Comparison of ENCODE assay signal across 22 mouse cellular contexts in the genomic region with DNA sequence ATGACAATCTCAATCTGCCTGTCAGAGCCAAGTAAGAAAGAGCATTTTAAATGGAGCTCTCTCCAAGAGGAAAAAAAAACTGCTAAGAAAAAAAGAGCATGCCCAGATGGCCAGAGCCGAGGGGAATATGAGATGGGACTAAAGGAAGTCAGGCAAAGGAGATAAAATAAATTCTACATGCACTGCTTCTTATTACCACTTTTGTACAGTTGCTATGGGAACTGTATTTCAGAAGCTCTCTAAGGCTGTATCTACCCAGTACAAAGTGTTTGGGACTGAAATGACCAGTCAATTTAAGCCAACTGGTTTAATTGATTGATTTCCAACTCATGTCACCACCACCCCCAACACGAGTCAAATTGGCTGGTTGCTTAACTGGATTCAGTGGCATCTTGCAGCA. TPM values are rescaled to one million over a fixed set of nuclear protein-coding genes. Genes with fewer than 3 reads are reported as not detected.
DNase-seq lines count a peak whose midpoint lies in the region; ATAC-seq and TF ChIP-seq lines count a peak whose summit lies in the region.
"Had no signal": no experiment of that assay in that cellular context is flagged by ENCODE, and none has a peak within 500 bp of the region (broad histone marks: within the 10 kb centered on the region; RNA-seq: fewer than 3 reads in every experiment).

No protein-coding gene starts in this region.

- no peak overlapping the region for H3K4me2 ChIP-seq in forebrain, postnatal 0 days (ENCODE audit: low read depth)
- H3K4me2 ChIP-seq in forebrain, embryonic 11.5 days (ENCODE audit: low read depth, low read length, severe bottlenecking): no peak overlapping the region
- H3K4me2 ChIP-seq: embryonic facial prominence, embryonic 12.5 days; forebrain, embryonic 13.5 days; heart, embryonic 12.5 days; intestine, embryonic 15.5 days had no signal

- WGBS in forebrain, postnatal 0 days: 32% methylated on average over 2 of the region's 2 CpGs
- WGBS in forebrain, embryonic 11.5 days: 81% methylated on average over 2 of the region's 2 CpGs

- DNase-seq in forebrain, postnatal 0 days: peak; percentile 52
- DNase-seq in forebrain, embryonic 11.5 days (ENCODE audit: low spot score): no peak
- DNase-seq in layer of hippocampus, adult 9-11 months: peak; percentile 5
- DNase-seq in layer of hippocampus, postnatal 36 days: no peak
- peak; percentile 38 to 46 for DNase-seq in right cerebral cortex, postnatal 10 days (ENCODE audit: low spot score in 2 of 2)
- no peak for DNase-seq in right cerebral cortex, postnatal 25 days
- no peak for DNase-seq in gastrocnemius, adult 8-10 months (ENCODE audit: low spot score in 2 of 2)
- DNase-seq: adrenal gland, adult 8-10 months; adrenal gland, postnatal 36 days; cerebellum, adult 18-20 months; cerebellum, postnatal 14 days; gastrocnemius, postnatal 25 days; kidney, adult 18-20 months had no signal

- H3K9me3 ChIP-seq in forebrain, postnatal 0 days (ENCODE audit: low read length): no peaks in the 10 kb centered on the region
- no peaks in the 10 kb centered on the region for H3K9me3 ChIP-seq in forebrain, embryonic 11.5 days (ENCODE audit: control insufficient read depth, low read length)
- H3K9me3 ChIP-seq: embryonic facial prominence, embryonic 12.5 days; forebrain, embryonic 13.5 days; heart, embryonic 12.5 days; intestine, embryonic 15.5 days had no signal

- H3K9ac ChIP-seq in forebrain, postnatal 0 days: no peak overlapping the region
- no peak overlapping the region for H3K9ac ChIP-seq in forebrain, embryonic 11.5 days (ENCODE audit: low read length)
- H3K9ac ChIP-seq: embryonic facial prominence, embryonic 12.5 days; forebrain, embryonic 13.5 days; heart, embryonic 12.5 days; intestine, embryonic 15.5 days had no signal

- no peaks in the 10 kb centered on the region for H3K27me3 ChIP-seq in forebrain, postnatal 0 days (ENCODE audit: insufficient read depth, low read length)
- H3K27me3 ChIP-seq in forebrain, embryonic 11.5 days (ENCODE audit: control insufficient read depth, insufficient read depth, low read length): no peaks in the 10 kb centered on the region
- H3K27me3 ChIP-seq: CH12.LX; embryonic facial prominence, embryonic 12.5 days; forebrain, embryonic 13.5 days; heart, embryonic 12.5 days; intestine, embryonic 15.5 days; Patski had no signal

- peak; percentile 79 for ATAC-seq in forebrain, postnatal 0 days
- ATAC-seq in forebrain, embryonic 11.5 days (replicated peaks; ENCODE audit: low FRiP score): no peak
- ATAC-seq: activated CD4-positive, CD25-positive, alpha-beta regulatory T cell, adult 4 months; forebrain, embryonic 13.5 days; intestine, embryonic 15.5 days; Patski had no signal

- H3K36me3 ChIP-seq in forebrain, postnatal 0 days (ENCODE audit: insufficient read depth): no peaks in the 10 kb centered on the region
- no peaks in the 10 kb centered on the region for H3K36me3 ChIP-seq in forebrain, embryonic 11.5 days (ENCODE audit: control insufficient read depth, insufficient read depth, low read length)
- H3K36me3 ChIP-seq: embryonic facial prominence, embryonic 12.5 days; heart, embryonic 12.5 days; intestine, embryonic 15.5 days had no signal

- no peak overlapping the region for H3K27ac ChIP-seq in forebrain, postnatal 0 days (ENCODE audit: low read depth, low read length)
- no peak overlapping the region for H3K27ac ChIP-seq in forebrain, embryonic 11.5 days (ENCODE audit: low read depth, low read length)
- H3K27ac ChIP-seq: embryonic facial prominence, embryonic 12.5 days; forebrain, embryonic 13.5 days; intestine, embryonic 15.5 days had no signal

- no peak for TF ChIP-seq CTCF in forebrain, postnatal 0 days (IDR thresholded peaks at IDR 0.05; ENCODE audit: low read depth)

- H3K4me1 ChIP-seq in forebrain, postnatal 0 days (ENCODE audit: insufficient read depth): 0 out of 2 replicates have a peak, but pooled peaks cover 3% of the 10 kb centered on the region
- no peaks in the 10 kb centered on the region for H3K4me1 ChIP-seq in forebrain, embryonic 11.5 days (replicated peaks; ENCODE audit: control insufficient read depth, insufficient read depth, low read length)
- H3K4me1 ChIP-seq: embryonic facial prominence, embryonic 12.5 days; forebrain, embryonic 13.5 days; heart, embryonic 12.5 days; intestine, embryonic 15.5 days had no signal

- H3K4me3 ChIP-seq in forebrain, postnatal 0 days (ENCODE audit: low read depth, low read length): no peak overlapping the region
- H3K4me3 ChIP-seq in forebrain, embryonic 11.5 days (ENCODE audit: low read depth, low read length): no peak overlapping the region
- H3K4me3 ChIP-seq: embryonic facial prominence, embryonic 12.5 days; forebrain, embryonic 13.5 days; heart, embryonic 12.5 days; intestine, embryonic 15.5 days had no signal

RNA-seq across cellular contexts. Expression of a gene that starts 40.0 kb away (rescaled TPM):
- 24.1 and 25.3 TPM in 2 replicates for total RNA-seq in forebrain, postnatal 0 days (2014; rRNA removed)
- polyA plus RNA-seq in forebrain, postnatal 0 days (2015; fragmentation: Nextera tagmentation; extraction: Ambion mirVana): 42.4 and 77.7 TPM in 2 replicates
- polyA plus RNA-seq in forebrain, embryonic 11.5 days (2014; fragmentation: Nextera tagmentation; extraction: Ambion mirVana): 0.68 and 0.99 TPM in 2 replicates
- 100 to 1,000 TPM; 114 to 121 TPM for total RNA-seq in layer of hippocampus, postnatal 36 days (2021)
- 1 to 10 TPM; 1.4 to 1.6 (median 1.5) TPM for total RNA-seq in gastrocnemius, adult 8-10 months (2022)
- total RNA-seq: adrenal gland, postnatal 36 days; CH12.LX; common myeloid progenitor, adult 5-6 weeks; granulocyte monocyte progenitor cell, adult 5-6 weeks had no signal
- polyA plus RNA-seq: activated CD4-positive, CD25-positive, alpha-beta regulatory T cell, adult 4 months; Patski had no signal

Comparison
In these comparisons a context has a peak if more than half of its experiments do, and no peak if none do; other contexts are left out.
1. DNase-seq: peak in forebrain, postnatal 0 days (single experiment), layer of hippocampus, adult 9-11 months (single experiment) and right cerebral cortex, postnatal 10 days (2 of 2); none in forebrain, embryonic 11.5 days (single experiment), layer of hippocampus, postnatal 36 days (0 of 2), right cerebral cortex, postnatal 25 days (single experiment) and gastrocnemius, adult 8-10 months (0 of 2).